Mouse (Mus musculus): Measurements from ENCODE around the gene Zp1. TPM values are rescaled to one million over a fixed set of nuclear protein-coding genes. Genes with fewer than 3 reads are reported as not detected.
A peak's percentile ranks its signal among the peaks of the same experiment; 100 is the strongest.

Zp1 gene
- polyA plus RNA-seq, 1 experiment from 2014 or later, result not detected

- Histone ChIP-seq H3K27me3 (replicated peaks) (no peaks in the 10 kb centered on the region), H3K36me3 (peaks cover 34% of the 10 kb centered on the region), H3K9ac (peak overlapping the region; percentile 30), H3K4me1 (replicated peaks) (peaks cover 17% of the 10 kb centered on the region), H3K4me2 (replicated peaks) (peak overlapping the region; percentile 77), H3K9me3 (no peaks in the 10 kb centered on the region), H3K27ac (no peak overlapping the region), H3K4me3 (replicated peaks) (peak overlapping the region; percentile 32)
- peak; percentile 61 for ATAC-seq
- 6% methylated on average over 40 of the region's 40 CpGs for WGBS
Measured at GRCm38 (mm10) chr19:10940801-10941457, 20.5 kb upstream of the Zp1 start.

DNA sequence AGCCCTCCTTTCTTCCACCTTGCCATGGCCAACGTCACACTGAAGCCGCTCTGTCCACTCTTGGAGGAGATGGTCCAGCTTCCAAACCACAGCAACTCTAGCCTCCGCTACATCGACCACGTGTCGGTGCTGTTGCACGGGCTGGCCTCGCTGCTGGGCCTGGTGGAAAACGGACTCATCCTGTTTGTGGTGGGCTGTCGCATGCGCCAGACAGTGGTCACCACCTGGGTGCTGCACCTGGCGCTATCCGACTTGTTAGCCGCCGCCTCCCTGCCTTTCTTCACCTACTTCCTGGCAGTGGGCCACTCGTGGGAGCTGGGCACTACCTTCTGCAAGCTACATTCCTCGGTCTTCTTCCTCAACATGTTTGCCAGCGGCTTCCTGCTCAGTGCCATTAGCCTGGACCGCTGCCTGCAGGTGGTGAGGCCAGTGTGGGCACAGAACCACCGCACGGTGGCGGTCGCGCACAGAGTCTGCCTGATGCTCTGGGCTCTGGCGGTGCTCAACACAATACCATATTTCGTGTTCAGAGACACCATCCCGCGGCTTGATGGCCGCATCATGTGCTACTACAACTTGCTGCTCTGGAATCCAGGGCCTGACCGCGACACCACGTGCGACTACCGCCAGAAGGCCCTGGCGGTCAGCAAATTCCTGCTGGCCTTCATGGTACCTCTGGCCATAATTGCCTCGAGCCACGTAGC lies 19.8 kb upstream of the Zp1 start:
- no peaks in the 10 kb centered on the region for H3K27me3 ChIP-seq (replicated peaks)
- H3K4me1 ChIP-seq (replicated peaks), result peaks cover 17% of the 10 kb centered on the region
- H3K4me2 ChIP-seq (replicated peaks), result peak overlapping the region; percentile 77
- H3K9me3 ChIP-seq, result no peaks in the 10 kb centered on the region
- WGBS, result 21% methylated on average over 37 of the region's 37 CpGs
- H3K27ac ChIP-seq, result no peak overlapping the region
- H3K9ac ChIP-seq, result peak overlapping the region; percentile 30
- ATAC-seq, result peak; percentile 88
- peaks cover 33% of the 10 kb centered on the region for H3K36me3 ChIP-seq
- H3K4me3 ChIP-seq (replicated peaks), result peak overlapping the region; percentile 32

- WGBS, result 24% methylated on average over 3 of the region's 3 CpGs
- Histone ChIP-seq H3K27ac (no peak overlapping the region), H3K4me2 (replicated peaks) (no peak overlapping the region), H3K27me3 (replicated peaks) (no peaks in the 10 kb centered on the region), H3K9me3 (no peaks in the 10 kb centered on the region), H3K9ac (no peak overlapping the region), H3K36me3 (peaks cover 18% of the 10 kb centered on the region), H3K4me3 (replicated peaks) (no peak overlapping the region), H3K4me1 (replicated peaks) (peaks cover 17% of the 10 kb centered on the region)
- ATAC-seq, result 0 out of 2 replicates have a peak, but pooled peaks have one; percentile 46
Measured at GRCm38 (mm10) chr19:10938771-10939170, 18.3 kb upstream of the Zp1 start.

DNA sequence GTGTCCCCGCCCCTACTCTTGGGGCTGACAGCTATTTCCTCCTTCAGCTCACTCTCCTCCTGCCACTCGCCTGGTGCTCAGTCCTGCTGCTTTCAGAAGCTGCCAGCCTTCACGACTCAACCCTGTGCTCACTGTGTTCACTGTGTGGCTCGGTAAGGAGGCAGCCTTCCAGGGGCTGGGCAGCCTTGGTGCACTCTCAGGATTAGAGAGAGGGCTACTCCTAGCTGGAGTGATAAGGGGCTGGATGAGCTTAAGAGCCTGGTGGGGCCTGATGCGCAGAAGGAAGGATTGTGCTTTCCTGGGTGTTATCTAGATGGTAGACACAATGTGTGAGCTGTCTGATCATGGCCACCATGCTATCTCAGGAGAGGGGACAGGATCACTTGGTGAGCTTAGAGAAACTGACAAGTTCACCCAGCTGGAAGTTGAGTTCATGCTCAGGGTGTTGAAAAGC lies 16.7 kb upstream of the Zp1 start, which contains the start of gene Ptgdr2:
Ptgdr2 (plus strand) TSS at position 51 of the 454 bp plus-strand sequence.
- WGBS, result 43% methylated on average over 5 of the region's 5 CpGs
- Histone ChIP-seq H3K9ac (no peak within 1 kb of the TSS), H3K36me3 (0 out of 2 replicates have a peak, but pooled peaks cover 3% of the 10 kb centered on the region), H3K27me3 (replicated peaks) (no peaks in the 10 kb centered on the region), H3K4me2 (replicated peaks) (no peak within 1 kb of the TSS), H3K27ac (no peak within 1 kb of the TSS), H3K4me1 (replicated peaks) (peaks cover 17% of the 10 kb centered on the region), H3K4me3 (replicated peaks) (no peak within 1 kb of the TSS), H3K9me3 (no peaks in the 10 kb centered on the region)
- ATAC-seq, result no peak

- H3K27ac ChIP-seq, result no peak overlapping the region
- no peak overlapping the region for H3K4me3 ChIP-seq (replicated peaks)
- no peak overlapping the region for H3K4me2 ChIP-seq (replicated peaks)
- ATAC-seq, result no peak
- H3K4me1 ChIP-seq (replicated peaks), result peaks cover 11% of the 10 kb centered on the region
- no peaks in the 10 kb centered on the region for H3K27me3 ChIP-seq (replicated peaks)
- 86% methylated on average over 5 of the region's 5 CpGs for WGBS
- no peak overlapping the region for H3K9ac ChIP-seq
- H3K9me3 ChIP-seq, result no peaks in the 10 kb centered on the region
- H3K36me3 ChIP-seq, result no peaks in the 10 kb centered on the region
Measured at GRCm38 (mm10) chr19:10936077-10936476, 15.6 kb upstream of the Zp1 start.

GRCm38 (mm10) chr19:10935029-10935428 lies 14.6 kb upstream of the Zp1 start:
- Histone ChIP-seq H3K9me3 (no peaks in the 10 kb centered on the region), H3K27me3 (replicated peaks) (no peaks in the 10 kb centered on the region), H3K4me3 (replicated peaks) (no peak overlapping the region), H3K9ac (no peak overlapping the region), H3K4me2 (replicated peaks) (no peak overlapping the region), H3K4me1 (replicated peaks) (0 out of 2 replicates have a peak, but pooled peaks cover 2% of the 10 kb centered on the region), H3K27ac (0 out of 2 replicates have a peak overlapping the region, but pooled peaks have one; percentile 36), H3K36me3 (no peaks in the 10 kb centered on the region)
- no peak for ATAC-seq
- WGBS, result 48% methylated on average over 5 of the region's 5 CpGs

DNA sequence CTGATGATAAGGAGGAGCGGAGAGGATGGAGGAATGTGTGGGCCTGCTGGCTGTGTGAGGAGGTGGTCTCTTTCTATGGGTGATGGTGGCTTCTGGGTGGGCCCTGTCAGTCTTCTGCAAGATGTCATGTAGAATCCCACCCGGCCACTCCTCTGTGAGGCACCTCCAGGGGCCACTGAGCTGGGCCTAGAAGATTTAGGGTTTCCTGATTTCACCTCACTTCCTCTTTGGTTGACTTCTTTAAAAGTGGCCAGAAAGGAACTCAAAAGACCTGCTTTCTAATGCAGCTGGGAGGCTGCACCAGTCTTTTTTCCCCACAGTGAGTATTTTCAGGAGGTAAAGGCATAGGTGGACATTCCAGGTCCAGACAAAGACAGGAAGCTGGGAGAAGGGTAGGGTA lies 10.2 kb upstream of the Zp1 start:
- Histone ChIP-seq H3K4me1 (replicated peaks) (no peaks in the 10 kb centered on the region; the same call in 1 of the 2 replicates), H3K27me3 (replicated peaks) (no peaks in the 10 kb centered on the region), H3K27ac (no peak overlapping the region), H3K36me3 (no peaks in the 10 kb centered on the region), H3K4me2 (replicated peaks) (no peak overlapping the region), H3K4me3 (replicated peaks) (no peak overlapping the region), H3K9me3 (no peaks in the 10 kb centered on the region), H3K9ac (no peak overlapping the region)
- 70% methylated on average over 2 of the region's 2 CpGs for WGBS
- no peak for ATAC-seq

DNA sequence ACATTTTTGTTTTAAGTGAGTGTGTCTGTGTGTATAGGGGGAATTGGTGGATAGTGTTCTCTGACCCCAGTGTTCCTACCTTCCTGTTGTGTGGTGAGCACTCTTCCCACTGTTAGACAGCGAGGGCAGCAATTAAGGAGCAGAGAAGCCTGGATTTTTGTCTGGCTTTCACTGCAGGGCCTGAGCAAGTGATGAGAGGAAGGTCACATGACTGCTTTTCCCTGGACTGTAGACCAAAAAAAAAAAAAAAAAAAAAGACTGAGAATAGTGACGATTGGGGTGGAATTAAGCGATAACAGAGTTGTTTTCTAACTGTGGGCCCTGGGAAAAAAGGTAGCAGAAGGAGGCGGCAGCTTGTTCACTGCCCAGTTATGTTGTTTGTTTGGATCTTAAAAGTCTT lies 6.2 kb upstream of the Zp1 start:
- WGBS, result 51% methylated on average over 4 of the region's 4 CpGs
- H3K9me3 ChIP-seq, result no peaks in the 10 kb centered on the region
- H3K4me2 ChIP-seq (replicated peaks), result no peak overlapping the region
- H3K27me3 ChIP-seq (replicated peaks), result no peaks in the 10 kb centered on the region
- H3K36me3 ChIP-seq, result no peaks in the 10 kb centered on the region
- ATAC-seq, result no peak
- no peak overlapping the region for H3K4me3 ChIP-seq (replicated peaks)
- H3K27ac ChIP-seq, result 0 out of 2 replicates have a peak overlapping the region, but pooled peaks have one; percentile 51
- no peak overlapping the region for H3K9ac ChIP-seq
- H3K4me1 ChIP-seq (replicated peaks), result no peaks in the 10 kb centered on the region; the same call in 1 of the 2 replicates

DNA sequence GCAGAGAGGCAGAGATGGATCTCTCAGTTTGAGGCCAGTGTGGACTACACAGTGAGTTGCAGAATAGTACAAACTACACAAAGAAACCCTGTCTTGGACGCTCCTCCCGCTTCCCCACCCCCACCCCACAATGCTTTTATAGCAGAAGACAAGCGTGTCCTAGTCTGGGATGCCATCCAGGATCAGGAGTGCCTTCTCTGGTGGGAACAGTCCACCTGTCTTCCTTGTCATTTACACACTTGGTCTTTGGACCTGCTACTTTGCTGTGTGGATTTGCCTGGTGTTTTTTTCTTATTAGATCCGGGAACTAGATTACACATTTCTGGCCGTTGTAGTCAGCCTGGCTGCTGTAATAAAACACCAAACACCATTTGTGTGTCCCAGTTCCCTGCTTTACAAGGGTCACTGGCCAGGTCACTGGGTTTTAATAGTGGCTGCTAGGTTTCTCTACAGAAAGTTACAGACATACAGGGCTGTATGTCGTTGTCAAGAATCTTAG lies 5.7 kb upstream of the Zp1 start:
- no peak overlapping the region for H3K4me3 ChIP-seq (replicated peaks)
- peak; percentile 68 for ATAC-seq
- WGBS, result 34% methylated on average over 6 of the region's 6 CpGs
- H3K4me1 ChIP-seq (replicated peaks), result no peaks in the 10 kb centered on the region; the same call in 1 of the 2 replicates
- no peak overlapping the region for H3K9ac ChIP-seq
- H3K9me3 ChIP-seq, result no peaks in the 10 kb centered on the region
- H3K27me3 ChIP-seq (replicated peaks), result no peaks in the 10 kb centered on the region
- no peaks in the 10 kb centered on the region for H3K36me3 ChIP-seq
- 0 out of 2 replicates have a peak overlapping the region, but pooled peaks have one; percentile 51 for H3K27ac ChIP-seq
- no peak overlapping the region for H3K4me2 ChIP-seq (replicated peaks)

GRCm38 (mm10) chr19:10924220-10924619 lies 3.8 kb upstream of the Zp1 start:
- no peak overlapping the region for H3K4me2 ChIP-seq (replicated peaks)
- no peaks in the 10 kb centered on the region; the same call in 1 of the 2 replicates for H3K4me1 ChIP-seq (replicated peaks)
- no peaks in the 10 kb centered on the region for H3K9me3 ChIP-seq
- H3K9ac ChIP-seq, result no peak overlapping the region
- ATAC-seq, result no peak
- H3K27ac ChIP-seq, result no peak overlapping the region
- no peaks in the 10 kb centered on the region for H3K36me3 ChIP-seq
- H3K4me3 ChIP-seq (replicated peaks), result no peak overlapping the region
- 39% methylated on average over 4 of the region's 4 CpGs for WGBS
- no peaks in the 10 kb centered on the region for H3K27me3 ChIP-seq (replicated peaks)

GRCm38 (mm10) chr19:10921058-10921457 lies 626 bp upstream of the Zp1 start:
- H3K27ac ChIP-seq, result no peak overlapping the region
- ATAC-seq, result no peak
- H3K4me1 ChIP-seq (replicated peaks), result no peaks in the 10 kb centered on the region
- no peaks in the 10 kb centered on the region for H3K27me3 ChIP-seq (replicated peaks)
- WGBS, result 77% methylated on average over 3 of the region's 3 CpGs
- H3K4me3 ChIP-seq (replicated peaks), result no peak overlapping the region
- H3K9ac ChIP-seq, result no peak overlapping the region
- H3K9me3 ChIP-seq, result no peaks in the 10 kb centered on the region
- H3K4me2 ChIP-seq (replicated peaks), result no peak overlapping the region
- H3K36me3 ChIP-seq, result no peaks in the 10 kb centered on the region

- no peaks in the 10 kb centered on the region for H3K9me3 ChIP-seq
Measured at GRCm38 (mm10) chr19:10918321-10918991, 2.0 kb downstream of the Zp1 start.

More at GRCm38 (mm10) chr19:10918321-10918991, 2.0 kb downstream of the Zp1 start:
- Histone ChIP-seq H3K4me3 (replicated peaks) (no peak overlapping the region), H3K4me2 (replicated peaks) (no peak overlapping the region), H3K36me3 (no peaks in the 10 kb centered on the region), H3K9ac (no peak overlapping the region), H3K27ac (no peak overlapping the region), H3K4me1 (replicated peaks) (no peaks in the 10 kb centered on the region), H3K27me3 (replicated peaks) (no peaks in the 10 kb centered on the region)
- 88% methylated on average over 10 of the region's 10 CpGs for WGBS
- no peak for ATAC-seq
